Mouse (Mus musculus): ENCODE data around the gene Nbeal1. TPM values are rescaled to one million over a fixed set of nuclear protein-coding genes. Genes with fewer than 3 reads are reported as not detected.
"Not testable (repeated sequence)": the region's sequence is repeated elsewhere in the genome, so short reads cannot be mapped to it uniquely, and the experiment has no call there.

Nbeal1 gene
- polyA plus RNA-seq (2016; fragmentation: Nextera tagmentation; extraction: Ambion mirVana), result 10.2 and 12.3 TPM in 2 replicates

DNA sequence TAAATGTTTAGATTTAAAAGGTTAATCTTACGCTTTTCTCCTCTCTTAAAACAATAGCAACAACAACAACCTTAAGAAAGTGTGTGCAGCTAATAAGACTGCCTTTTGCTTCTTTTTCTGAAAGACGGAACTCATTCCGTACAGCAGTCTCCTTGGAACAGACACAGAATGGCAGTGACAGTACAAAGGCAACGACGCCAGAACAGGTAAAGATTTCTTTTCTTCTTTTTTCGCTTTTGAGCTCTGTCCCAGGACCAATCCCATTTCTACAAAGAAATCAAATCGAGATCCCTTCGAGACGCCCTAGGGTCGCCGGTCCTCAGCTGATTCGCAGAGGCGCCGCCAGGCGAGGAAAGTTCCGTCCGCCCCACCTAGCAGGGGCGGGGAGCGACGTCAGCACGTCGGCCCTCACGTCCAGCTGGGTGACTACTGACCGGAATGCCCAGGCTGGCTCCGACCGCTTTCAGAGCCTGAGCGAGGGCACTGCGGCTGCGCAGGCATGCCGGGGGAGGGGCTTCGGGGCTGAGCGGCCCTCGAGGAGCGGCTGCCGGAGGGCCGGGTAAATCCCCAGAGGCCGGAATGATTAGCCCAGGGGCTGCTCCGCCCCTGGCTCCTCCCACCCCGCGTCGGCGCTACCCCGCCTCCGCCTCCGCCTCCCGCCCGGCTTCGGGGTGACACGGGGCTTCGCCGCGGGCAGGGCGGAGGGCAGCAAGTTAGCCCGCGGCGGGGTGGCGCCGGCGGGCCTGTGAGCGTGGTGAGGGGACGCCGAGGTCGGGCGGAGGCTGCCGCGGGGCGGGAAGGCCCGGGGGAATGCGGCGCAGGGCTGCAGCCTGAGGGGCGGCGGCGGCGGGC, at the start of gene Nbeal1:
Nbeal1 (plus strand) TSS at position 668 of the 852 bp plus-strand sequence.
- Histone ChIP-seq H3K9me3 (no peaks in the 10 kb centered on the region), H3K4me1 (peaks cover 14% of the 10 kb centered on the region), H3K36me3 (replicated peaks) (no peaks in the 10 kb centered on the region), H3K27ac (peak within 1 kb of the TSS; percentile 96), H3K9ac (peak within 1 kb of the TSS; percentile 85), H3K4me3 (replicated peaks) (peak within 1 kb of the TSS; percentile 80), H3K27me3 (no peaks in the 10 kb centered on the region), H3K4me2 (peak within 1 kb of the TSS; percentile 58)
- WGBS, result under 1% methylated on average over 74 of the region's 74 CpGs
- ATAC-seq (ENCODE audit: low FRiP score), result peak; percentile 99

DNA sequence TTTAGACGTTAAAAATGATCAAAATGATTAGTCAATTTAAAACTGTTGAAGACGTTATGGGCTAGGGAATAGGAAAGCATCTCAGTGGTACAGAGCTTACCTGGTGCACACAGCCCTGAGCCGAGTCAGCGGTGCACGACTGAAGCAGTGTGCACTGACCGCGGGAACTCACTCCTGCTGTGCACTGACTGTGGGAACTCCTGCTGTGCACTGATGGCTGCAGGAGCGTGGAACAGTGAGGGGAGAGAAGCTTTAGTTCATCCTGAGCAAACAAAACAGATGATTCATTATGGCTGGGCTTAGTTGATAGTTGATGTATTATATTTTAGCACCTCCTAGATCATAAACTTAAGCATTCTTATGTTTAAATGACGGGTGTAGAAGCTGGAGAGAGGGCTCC, 43.1 kb upstream of the Nbeal1 start:
- Histone ChIP-seq H3K9me3 (no peaks in the 10 kb centered on the region), H3K4me2 (no peak overlapping the region), H3K36me3 (replicated peaks) (no peaks in the 10 kb centered on the region; the same call in 1 of the 2 replicates), H3K27ac (no peak overlapping the region), H3K4me3 (replicated peaks) (no peak overlapping the region), H3K27me3 (no peaks in the 10 kb centered on the region), H3K9ac (no peak overlapping the region), H3K4me1 (no peaks in the 10 kb centered on the region)
- no peak for ATAC-seq (ENCODE audit: low FRiP score)
- 42% methylated on average over 9 of the region's 9 CpGs for WGBS

DNA sequence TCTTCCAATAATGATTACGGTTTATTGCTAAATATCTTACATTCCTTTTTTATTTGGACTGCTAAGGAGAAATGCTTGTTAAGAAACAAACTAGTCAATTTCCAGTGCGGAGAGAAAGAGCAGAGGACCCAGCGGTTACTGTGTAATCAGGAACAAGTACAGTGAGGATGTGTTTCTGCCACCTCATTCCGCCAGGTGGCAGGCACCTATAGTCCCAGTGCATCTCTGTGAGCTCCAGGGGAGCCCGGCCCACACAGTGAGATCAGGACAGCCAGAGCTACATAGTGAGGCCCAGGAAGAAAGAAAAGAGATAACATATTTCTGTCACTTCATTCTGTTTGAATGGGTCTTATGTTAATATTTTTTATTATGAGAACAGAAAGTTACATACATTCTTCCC, 27.7 kb upstream of the Nbeal1 start:
- 65% methylated on average over 5 of the region's 5 CpGs for WGBS
- H3K4me1 ChIP-seq, result no peaks in the 10 kb centered on the region
- ATAC-seq (ENCODE audit: low FRiP score), result no peak
- no peak overlapping the region for H3K9ac ChIP-seq
- no peaks in the 10 kb centered on the region; the same call in 1 of the 2 replicates for H3K36me3 ChIP-seq (replicated peaks)
- H3K27ac ChIP-seq, result no peak overlapping the region
- H3K4me3 ChIP-seq (replicated peaks), result no peak overlapping the region
- no peaks in the 10 kb centered on the region for H3K9me3 ChIP-seq
- no peaks in the 10 kb centered on the region for H3K27me3 ChIP-seq
- no peak overlapping the region for H3K4me2 ChIP-seq

- 83% methylated on average over 7 of the region's 7 CpGs for WGBS
- H3K4me3 ChIP-seq (replicated peaks), result no peak overlapping the region
- H3K4me1 ChIP-seq, result no peaks in the 10 kb centered on the region
- H3K27ac ChIP-seq, result no peak overlapping the region
- no peak overlapping the region for H3K9ac ChIP-seq
- H3K27me3 ChIP-seq, result no peaks in the 10 kb centered on the region
- no peaks in the 10 kb centered on the region for H3K9me3 ChIP-seq
- no peak overlapping the region for H3K4me2 ChIP-seq
- no peak for ATAC-seq (ENCODE audit: low FRiP score)
- no peaks in the 10 kb centered on the region for H3K36me3 ChIP-seq (replicated peaks)
These were observed 23.7 kb upstream of the Nbeal1 start for GRCm38 (mm10) chr1:60156651-60157050.

- no peak overlapping the region for H3K27ac ChIP-seq
- H3K9me3 ChIP-seq, result no peaks in the 10 kb centered on the region
- H3K4me2 ChIP-seq, result no peak overlapping the region
- H3K9ac ChIP-seq, result no peak overlapping the region
- H3K36me3 ChIP-seq (replicated peaks), result no peaks in the 10 kb centered on the region
- H3K27me3 ChIP-seq, result no peaks in the 10 kb centered on the region
- no peak for ATAC-seq (ENCODE audit: low FRiP score)
- H3K4me3 ChIP-seq (replicated peaks), result no peak overlapping the region
- H3K4me1 ChIP-seq, result no peaks in the 10 kb centered on the region
- WGBS, result 69% methylated on average over 3 of the region's 3 CpGs
These were observed 22.0 kb upstream of the Nbeal1 start for GRCm38 (mm10) chr1:60158411-60158810.

DNA sequence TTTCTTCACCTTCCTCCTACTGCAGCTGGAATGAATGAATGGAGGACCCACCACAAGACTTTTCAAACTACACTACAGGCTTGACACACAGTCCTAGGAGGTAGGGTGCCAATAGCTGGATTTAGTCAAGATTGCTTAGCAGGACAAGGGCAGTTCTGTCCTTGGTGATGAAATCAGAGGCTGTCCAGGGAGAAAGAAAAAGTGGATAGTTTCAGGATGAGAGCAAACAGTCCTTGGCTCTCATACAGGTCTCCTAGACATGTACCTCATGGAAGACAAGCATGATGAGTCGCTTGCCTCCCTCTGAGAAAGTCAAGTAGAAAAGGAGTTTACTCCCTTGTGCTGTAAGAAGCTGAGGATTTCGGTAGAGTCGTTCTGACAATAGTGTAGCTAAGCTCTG, 16.7 kb upstream of the Nbeal1 start:
- H3K4me1 ChIP-seq, result no peaks in the 10 kb centered on the region
- ATAC-seq (ENCODE audit: low FRiP score), result no peak
- 81% methylated on average over 3 of the region's 3 CpGs for WGBS

DNA sequence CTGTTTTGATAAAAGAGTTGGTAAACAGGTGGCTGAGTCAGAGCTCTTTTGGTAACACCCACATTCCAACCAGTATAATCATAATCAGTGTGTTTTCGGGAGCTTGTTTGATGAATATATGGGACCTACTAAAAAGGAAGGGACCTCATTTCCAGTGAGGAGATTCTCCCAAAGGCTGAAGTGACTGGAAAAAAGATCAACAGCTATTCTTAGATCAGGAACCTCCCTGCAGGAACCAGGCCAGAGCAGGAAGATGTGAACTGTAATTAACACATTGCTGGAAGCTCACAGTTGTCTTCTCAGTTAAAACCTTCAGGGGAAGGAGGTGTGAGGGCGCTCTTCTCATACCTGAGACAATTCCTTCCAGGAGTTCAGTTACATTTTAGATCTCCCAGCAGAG, 10.8 kb upstream of the Nbeal1 start:
- Histone ChIP-seq H3K4me3 (replicated peaks) (no peak overlapping the region), H3K9ac (no peak overlapping the region), H3K9me3 (no peaks in the 10 kb centered on the region), H3K4me1 (no peaks in the 10 kb centered on the region), H3K27ac (no peak overlapping the region), H3K27me3 (no peaks in the 10 kb centered on the region), H3K36me3 (replicated peaks) (no peaks in the 10 kb centered on the region), H3K4me2 (no peak overlapping the region)
- no peak for ATAC-seq (ENCODE audit: low FRiP score)
- WGBS, result 86% methylated on average over 2 of the region's 2 CpGs

More for the DNA sequence above, 16.7 kb upstream of the Nbeal1 start:
- no peak overlapping the region for H3K9ac ChIP-seq
- no peak overlapping the region for H3K4me3 ChIP-seq (replicated peaks)
- H3K27ac ChIP-seq, result no peak overlapping the region
- H3K36me3 ChIP-seq (replicated peaks), result no peaks in the 10 kb centered on the region
- no peaks in the 10 kb centered on the region for H3K27me3 ChIP-seq
- no peak overlapping the region for H3K4me2 ChIP-seq
- no peaks in the 10 kb centered on the region for H3K9me3 ChIP-seq

- H3K9me3 ChIP-seq, result no peaks in the 10 kb centered on the region
- H3K27me3 ChIP-seq, result no peaks in the 10 kb centered on the region
- no peak overlapping the region for H3K9ac ChIP-seq
- H3K4me3 ChIP-seq (replicated peaks), result no peak overlapping the region
- H3K4me2 ChIP-seq, result no peak overlapping the region
- H3K27ac ChIP-seq, result no peak overlapping the region
- 78% methylated on average over 2 of the region's 2 CpGs for WGBS
- H3K4me1 ChIP-seq, result no peaks in the 10 kb centered on the region
- no peak for ATAC-seq (ENCODE audit: low FRiP score)
- no peaks in the 10 kb centered on the region for H3K36me3 ChIP-seq (replicated peaks)
These were observed 10.1 kb upstream of the Nbeal1 start for GRCm38 (mm10) chr1:60170251-60170650.

DNA sequence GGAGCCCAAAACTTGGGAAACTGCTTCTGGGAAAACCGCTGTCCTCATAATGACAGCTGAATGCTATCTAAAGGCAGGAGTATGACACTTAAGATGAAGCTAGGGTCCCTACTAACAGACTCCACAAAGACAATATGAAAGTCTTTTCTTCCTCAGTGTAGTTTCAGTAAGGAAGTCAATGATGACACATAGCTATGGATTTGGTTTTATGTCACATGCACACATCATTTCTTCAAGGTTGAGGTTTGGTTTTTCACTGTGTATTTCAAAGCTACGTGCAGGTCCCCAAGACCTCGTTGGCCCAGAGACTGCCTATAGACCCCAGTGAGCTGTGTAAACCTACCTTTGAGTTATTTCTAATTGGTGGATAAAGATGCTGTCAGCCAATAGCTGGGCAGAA, 7.3 kb upstream of the Nbeal1 start:
- ATAC-seq (ENCODE audit: low FRiP score), result no peak
- WGBS, result 85% methylated on average over 3 of the region's 3 CpGs
- no peaks in the 10 kb centered on the region for H3K36me3 ChIP-seq (replicated peaks)
- no peaks in the 10 kb centered on the region for H3K4me1 ChIP-seq
- H3K4me2 ChIP-seq, result no peak overlapping the region
- no peak overlapping the region for H3K4me3 ChIP-seq (replicated peaks)
- no peak overlapping the region for H3K9ac ChIP-seq
- H3K27ac ChIP-seq, result no peak overlapping the region
- H3K27me3 ChIP-seq, result no peaks in the 10 kb centered on the region
- no peaks in the 10 kb centered on the region for H3K9me3 ChIP-seq

DNA sequence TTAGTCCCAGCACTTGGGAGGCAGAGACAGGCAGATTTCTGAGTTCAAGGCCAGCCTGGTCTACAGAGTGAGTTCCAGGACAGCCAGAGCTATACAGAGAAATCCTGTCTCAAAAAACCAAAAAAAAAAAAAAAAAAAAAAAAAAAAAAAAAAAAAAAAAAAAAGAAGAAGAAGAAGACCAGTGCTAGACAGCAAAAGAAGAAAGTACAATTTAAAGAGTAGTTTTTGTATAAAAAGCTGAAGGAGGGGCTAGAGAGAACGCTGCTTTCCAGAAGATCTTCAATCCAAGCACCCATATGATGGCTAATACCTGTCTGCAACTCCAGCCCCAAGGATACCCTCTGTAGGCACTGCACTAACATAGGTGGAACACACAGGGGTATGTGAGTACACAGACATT, 2.6 kb upstream of the Nbeal1 start:
- ATAC-seq (ENCODE audit: low FRiP score); H3K36me3 ChIP-seq (replicated peaks); H3K9me3 ChIP-seq; H3K4me2 ChIP-seq; H3K4me3 ChIP-seq (replicated peaks); H3K9ac ChIP-seq; H3K27ac ChIP-seq; H3K27me3 ChIP-seq: not testable (repeated sequence)
- WGBS, result 92% methylated on average over 1 of the region's 1 CpGs
- H3K4me1 ChIP-seq, result peaks cover 14% of the 10 kb centered on the region

GRCm38 (mm10) chr1:60179376-60179775, 1.0 kb upstream of the Nbeal1 start:
- no peak overlapping the region for H3K27ac ChIP-seq
- H3K4me1 ChIP-seq, result peaks cover 14% of the 10 kb centered on the region
- H3K4me3 ChIP-seq (replicated peaks), result peak overlapping the region; percentile 80
- no peaks in the 10 kb centered on the region for H3K27me3 ChIP-seq
- ATAC-seq (ENCODE audit: low FRiP score), result no peak
- H3K4me2 ChIP-seq, result peak overlapping the region; percentile 58
- H3K36me3 ChIP-seq (replicated peaks), result no peaks in the 10 kb centered on the region
- WGBS, result 29% methylated on average over 4 of the region's 4 CpGs
- peak overlapping the region; percentile 85; the same call in 1 of the 2 replicates for H3K9ac ChIP-seq
- no peaks in the 10 kb centered on the region for H3K9me3 ChIP-seq

DNA sequence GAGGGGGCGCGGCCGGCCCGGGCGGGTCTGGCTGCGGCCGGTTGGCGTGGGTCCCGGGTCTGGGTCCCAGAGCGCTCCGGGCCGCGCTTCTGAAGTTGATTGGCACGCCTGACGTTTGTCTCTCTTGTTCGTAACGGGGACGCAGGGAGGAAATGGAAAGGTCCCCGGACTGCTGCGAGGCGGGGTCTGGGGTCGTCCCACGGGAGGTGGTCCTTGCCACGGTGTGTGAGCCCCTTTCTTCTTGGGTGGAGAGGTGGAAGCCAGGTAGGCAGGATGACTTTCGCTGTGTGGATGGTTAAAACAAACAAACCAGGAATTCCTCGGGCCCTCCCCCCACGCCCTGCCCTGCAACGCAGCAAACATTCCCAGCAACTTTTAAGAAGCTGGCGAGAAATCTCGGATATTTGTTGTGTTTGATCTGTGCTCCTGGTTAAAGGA, 404 bp downstream of the Nbeal1 start:
- ATAC-seq (ENCODE audit: low FRiP score), result no peak; the same call in 1 of the 2 replicates
- peak overlapping the region; percentile 85 for H3K9ac ChIP-seq
- peak overlapping the region; percentile 58 for H3K4me2 ChIP-seq
- peak overlapping the region; percentile 96 for H3K27ac ChIP-seq
- H3K9me3 ChIP-seq, result no peaks in the 10 kb centered on the region
- peak overlapping the region; percentile 80 for H3K4me3 ChIP-seq (replicated peaks)
- H3K27me3 ChIP-seq, result no peaks in the 10 kb centered on the region
- 0% methylated on average over 27 of the region's 30 CpGs for WGBS
- H3K36me3 ChIP-seq (replicated peaks), result no peaks in the 10 kb centered on the region
- H3K4me1 ChIP-seq, result peaks cover 14% of the 10 kb centered on the region

DNA sequence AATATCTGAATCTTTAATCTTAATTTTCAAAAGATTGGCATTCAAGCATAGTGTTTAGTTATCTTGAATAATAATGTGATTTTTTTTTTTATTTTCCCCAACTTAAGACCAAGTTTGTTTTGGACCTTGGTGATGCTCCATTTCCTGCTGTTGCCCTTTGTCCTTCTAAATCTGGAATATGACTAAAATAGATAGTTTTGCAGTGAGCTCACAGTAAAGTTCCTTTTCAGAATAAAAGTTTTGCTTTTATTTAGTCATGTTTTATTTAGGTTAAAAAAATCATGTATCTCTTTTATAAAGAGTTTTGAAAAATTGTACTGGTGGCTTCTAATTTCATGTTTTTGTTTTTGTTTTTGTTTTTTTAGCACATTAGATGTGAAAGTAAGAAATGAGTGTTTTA, 8.1 kb downstream of the Nbeal1 start:
- Histone ChIP-seq H3K27me3 (no peaks in the 10 kb centered on the region), H3K4me2 (no peak overlapping the region), H3K4me3 (replicated peaks) (no peak overlapping the region), H3K9me3 (no peaks in the 10 kb centered on the region), H3K36me3 (replicated peaks) (0 out of 2 replicates have a peak, but pooled peaks cover 3% of the 10 kb centered on the region), H3K9ac (no peak overlapping the region), H3K4me1 (no peaks in the 10 kb centered on the region), H3K27ac (no peak overlapping the region)
- ATAC-seq (ENCODE audit: low FRiP score), result no peak
